Mouse (Mus musculus) intestine, embryonic 14.5 days (tissue): ENCODE results near the gene Ptprm. TPM values are rescaled to one million over a fixed set of nuclear protein-coding genes. Genes with fewer than 3 reads are reported as not detected.
"Not testable (repeated sequence)": the region's sequence is repeated elsewhere in the genome, so short reads cannot be mapped to it uniquely, and the experiment has no call there.

Source experiments
- ATAC-seq: fragments of 200-750 bp; cut with Nextera tagmentation; replicated peaks from 2 replicates; pipeline ENCODE4 v1.8.0; 2017; ENCODE audit warnings: low read depth, moderate number of reproducible peaks, moderate TSS enrichment, moderate library complexity; ENCODE audit not compliant: low FRiP score, low TSS enrichment
- DNase-seq: peaks from one replicate; pipeline ENCODE4 v3.0.0-alpha.2; 2018; ENCODE audit warnings: low spot score
- H3K27ac ChIP-seq: fragments of 300-500 bp; sonication (generic); 2 replicates; pipeline ENCODE4 v1.5.1; 2014; ENCODE audit warnings: low read depth, mild to moderate bottlenecking, control low read depth
- H3K27me3 ChIP-seq: fragments of 300-500 bp; sonication (generic); replicated peaks from 2 replicates; pipeline ENCODE4 v1.6.1; 2014; ENCODE audit warnings: low read length, control low read depth; ENCODE audit not compliant: control insufficient read depth, insufficient read depth
- H3K36me3 ChIP-seq: fragments of 300-500 bp; sonication (generic); 2 replicates; pipeline ENCODE4 v1.6.1; 2014; ENCODE audit warnings: low read length, control low read depth; ENCODE audit not compliant: control insufficient read depth, insufficient read depth
- H3K4me1 ChIP-seq: fragments of 300-500 bp; sonication (generic); replicated peaks from 2 replicates; pipeline ENCODE4 v1.6.1; 2014; ENCODE audit warnings: low read length, control low read depth, mixed read lengths; ENCODE audit not compliant: control insufficient read depth, insufficient read depth
- H3K4me2 ChIP-seq: fragments of 300-500 bp; sonication (generic); 2 replicates; pipeline ENCODE4 v1.6.1; 2014; ENCODE audit warnings: low read length
- H3K4me3 ChIP-seq: fragments of 300-500 bp; sonication (generic); 2 replicates; pipeline ENCODE4 v1.5.1; 2014; ENCODE audit warnings: low read depth, low read length, control low read depth, mixed read lengths
- H3K9ac ChIP-seq: fragments of 300-500 bp; sonication (generic); 2 replicates; pipeline ENCODE4 v1.6.1; 2014; ENCODE audit warnings: mild to moderate bottlenecking, low read length
- H3K9me3 ChIP-seq: fragments of 300-500 bp; sonication (generic); 2 replicates; pipeline ENCODE4 v1.6.1; 2016; ENCODE audit warnings: low read length, control low read depth; ENCODE audit not compliant: control insufficient read depth
- WGBS: fragments of 180-500 bp; shearing (Covaris S2); extraction: QIAGEN DNeasy Blood & Tissue Kit; methylation state at CpG from one replicate; pipeline ENCODE4 v1.1.7; 2014; 5-methylcytosine and 5-hydroxymethylcytosine counted together
- polyA plus RNA-seq: library from polyadenylated mRNA; unstranded; fragments of >200 nt; fragmentation: Nextera tagmentation; extraction: Ambion mirVana; gene quantifications from 2 replicates; pipeline ENCODE4 v1.2.1, GENCODE M21; 2014

Ptprm gene
- polyA plus RNA-seq, 1 experiment from 2014 or later = 15.9 TPM

GRCm38 (mm10) chr17:66877582-66877981 lies 476.7 kb downstream of the Ptprm start:
- Histone ChIP-seq H3K9ac (no peak overlapping the region), H3K27ac (no peak overlapping the region), H3K36me3 (no peaks in the 10 kb centered on the region), H3K9me3 (no peaks in the 10 kb centered on the region), H3K4me3 (no peak overlapping the region), H3K4me2 (no peak overlapping the region), H3K4me1 (0 out of 2 replicates have a peak, but pooled peaks cover 4% of the 10 kb centered on the region), H3K27me3 (no peaks in the 10 kb centered on the region)
- DNase-seq = no peak
- ATAC-seq = no peak
- WGBS = 55% methylated on average over 6 of the region's 6 CpGs

- 84% methylated on average over 11 of the region's 11 CpGs for WGBS
- H3K9me3 ChIP-seq = no peaks in the 10 kb centered on the region
These were observed 479.4 kb downstream of the Ptprm start for GRCm38 (mm10) chr17:66874810-66875209.

GRCm38 (mm10) chr17:66871396-66871795 lies 482.9 kb downstream of the Ptprm start:
- H3K9me3 ChIP-seq = no peaks in the 10 kb centered on the region
- H3K36me3 ChIP-seq = no peaks in the 10 kb centered on the region
- no peak overlapping the region for H3K9ac ChIP-seq
- no peak overlapping the region for H3K4me2 ChIP-seq
- 0 out of 2 replicates have a peak, but pooled peaks cover 4% of the 10 kb centered on the region for H3K4me1 ChIP-seq
- ATAC-seq (no peak), DNase-seq (no peak)
- H3K27ac ChIP-seq = no peak overlapping the region
- H3K27me3 ChIP-seq = no peaks in the 10 kb centered on the region
- 84% methylated on average over 4 of the region's 4 CpGs for WGBS
- H3K4me3 ChIP-seq = no peak overlapping the region

More at GRCm38 (mm10) chr17:66874810-66875209, 479.4 kb downstream of the Ptprm start:
- 0 out of 2 replicates have a peak, but pooled peaks cover 4% of the 10 kb centered on the region for H3K4me1 ChIP-seq
- no peak overlapping the region for H3K4me2 ChIP-seq
- no peaks in the 10 kb centered on the region for H3K36me3 ChIP-seq
- H3K9ac ChIP-seq = no peak overlapping the region
- H3K27me3 ChIP-seq = no peaks in the 10 kb centered on the region
- H3K4me3 ChIP-seq = no peak overlapping the region
- no peak overlapping the region for H3K27ac ChIP-seq
- ATAC-seq = no peak
- DNase-seq = no peak

- Histone ChIP-seq H3K9me3 (no peaks in the 10 kb centered on the region), H3K4me3 (no peak overlapping the region), H3K27ac (no peak overlapping the region), H3K27me3 (no peaks in the 10 kb centered on the region), H3K4me2 (no peak overlapping the region), H3K4me1 (0 out of 2 replicates have a peak, but pooled peaks cover 4% of the 10 kb centered on the region), H3K9ac (no peak overlapping the region), H3K36me3 (no peaks in the 10 kb centered on the region)
- 82% methylated on average over 13 of the region's 13 CpGs for WGBS
- ATAC-seq (no peak), DNase-seq (no peak)
These were observed 484.7 kb downstream of the Ptprm start for GRCm38 (mm10) chr17:66869581-66870002.

GRCm38 (mm10) chr17:66864441-66864840 lies 489.8 kb downstream of the Ptprm start:
- H3K36me3 ChIP-seq = no peaks in the 10 kb centered on the region
- no peaks in the 10 kb centered on the region for H3K27me3 ChIP-seq
- no peak overlapping the region for H3K9ac ChIP-seq
- ATAC-seq = no peak
- no peak overlapping the region for H3K27ac ChIP-seq
- DNase-seq = no peak
- no peak overlapping the region for H3K4me3 ChIP-seq
- no peaks in the 10 kb centered on the region for H3K4me1 ChIP-seq
- no peak overlapping the region for H3K4me2 ChIP-seq
- 76% methylated on average over 4 of the region's 4 CpGs for WGBS
- no peaks in the 10 kb centered on the region for H3K9me3 ChIP-seq

- no peaks in the 10 kb centered on the region for H3K4me1 ChIP-seq
- no peak overlapping the region for H3K9ac ChIP-seq
- 45% methylated on average over 2 of the region's 2 CpGs for WGBS
- no peaks in the 10 kb centered on the region for H3K27me3 ChIP-seq
- DNase-seq (no peak), ATAC-seq (no peak)
- H3K4me3 ChIP-seq = no peak overlapping the region
- H3K4me2 ChIP-seq = no peak overlapping the region
- H3K36me3 ChIP-seq = no peaks in the 10 kb centered on the region
- H3K9me3 ChIP-seq = no peaks in the 10 kb centered on the region
- H3K27ac ChIP-seq = no peak overlapping the region
These were observed 492.7 kb downstream of the Ptprm start for GRCm38 (mm10) chr17:66861557-66861956.

GRCm38 (mm10) chr17:66858757-66859156 lies 495.5 kb downstream of the Ptprm start:
- no peak for ATAC-seq
- no peak for DNase-seq
- Histone ChIP-seq H3K27me3 (no peaks in the 10 kb centered on the region), H3K27ac (no peak overlapping the region), H3K4me1 (no peaks in the 10 kb centered on the region), H3K4me3 (no peak overlapping the region), H3K4me2 (no peak overlapping the region), H3K9ac (no peak overlapping the region), H3K9me3 (no peaks in the 10 kb centered on the region), H3K36me3 (no peaks in the 10 kb centered on the region)

GRCm38 (mm10) chr17:66852496-66852895 lies 501.8 kb downstream of the Ptprm start:
- Histone ChIP-seq H3K27me3 (no peaks in the 10 kb centered on the region), H3K27ac (no peak overlapping the region), H3K4me2 (no peak overlapping the region), H3K4me1 (no peaks in the 10 kb centered on the region), H3K36me3 (no peaks in the 10 kb centered on the region), H3K9ac (no peak overlapping the region), H3K9me3 (no peaks in the 10 kb centered on the region), H3K4me3 (no peak overlapping the region)
- no peak for DNase-seq
- ATAC-seq = no peak
- WGBS = 86% methylated on average over 6 of the region's 6 CpGs

GRCm38 (mm10) chr17:66847011-66847410 lies 507.2 kb downstream of the Ptprm start:
- not testable (repeated sequence) for ATAC-seq, H3K4me3 ChIP-seq, H3K4me2 ChIP-seq, H3K27me3 ChIP-seq, H3K4me1 ChIP-seq, H3K9ac ChIP-seq, DNase-seq, H3K27ac ChIP-seq, H3K36me3 ChIP-seq, H3K9me3 ChIP-seq
- 87% methylated on average over 4 of the region's 4 CpGs for WGBS
